Mouse (Mus musculus) bone marrow, adult 2 months (tissue): ENCODE data around the gene Wdr59.

Source experiments
- CTCF ChIP-seq: fragments of 200-500 bp; IDR thresholded peaks from 2 replicates; pipeline ENCODE4 v1.5.1; 2011; ENCODE audit warnings: low read length, control low read depth; ENCODE audit not compliant: control insufficient read depth, insufficient read depth
- POLR2A ChIP-seq: fragments of 200-500 bp; IDR thresholded peaks from 2 replicates; pipeline ENCODE4 v1.6.1; 2011; ENCODE audit warnings: low read depth, mild to moderate bottlenecking, control low read depth, low read length, borderline replicate concordance; ENCODE audit not compliant: control insufficient read depth

DNA sequence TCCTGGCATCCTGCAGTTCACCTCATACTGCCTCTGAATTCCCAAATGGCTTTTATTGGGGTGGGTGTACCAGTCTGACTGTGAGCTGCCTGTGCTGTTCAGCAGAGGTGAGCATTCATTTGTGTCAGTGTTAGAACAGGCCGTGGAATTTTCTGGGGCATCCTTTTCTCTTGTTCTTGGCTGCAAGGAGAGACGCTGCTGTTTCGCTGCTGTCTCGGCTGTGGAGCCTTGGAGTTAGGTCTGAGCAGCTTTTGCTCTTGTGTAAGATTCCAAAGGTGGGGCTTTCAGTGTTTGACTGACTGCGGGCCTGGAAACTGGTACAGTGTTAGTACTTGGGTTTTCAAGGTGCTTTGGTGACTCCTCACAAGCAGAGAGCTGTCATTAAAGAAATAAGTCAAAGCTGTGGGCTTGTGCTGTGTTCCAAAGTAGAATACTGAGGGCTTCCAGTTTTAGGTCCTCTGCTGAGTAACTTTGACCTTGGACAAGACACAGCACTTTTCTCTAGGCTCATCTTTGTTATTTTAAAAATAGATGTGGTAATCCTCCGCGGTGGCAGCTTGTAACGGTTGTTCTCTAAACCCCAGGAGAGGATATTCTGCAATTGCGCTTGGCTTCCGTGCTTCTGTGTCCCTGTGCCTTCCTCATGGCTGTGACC is 17.7 kb upstream of the Wdr59 start:
- TF ChIP-seq POLR2A, result no peak
- TF ChIP-seq CTCF, result no peak
